Mouse (Mus musculus) liver, embryonic 12.5 days (tissue): Measurements from ENCODE around the gene Abhd16a. TPM values are rescaled to one million over a fixed set of nuclear protein-coding genes. Genes with fewer than 3 reads are reported as not detected.

Source experiments
- ATAC-seq: fragments of 200-750 bp; cut with Nextera tagmentation; 2 replicates; pipeline ENCODE4 v1.8.0; 2017; ENCODE audit warnings: moderate number of reproducible peaks, mild to moderate bottlenecking, moderate library complexity
- H3K27ac ChIP-seq: fragments of 300-500 bp; sonication (generic); 2 replicates; pipeline ENCODE4 v1.5.1; 2016; ENCODE audit warnings: mild to moderate bottlenecking
- H3K27me3 ChIP-seq: fragments of 300-500 bp; sonication (generic); replicated peaks from 2 replicates; pipeline ENCODE4 v1.6.1; 2016; ENCODE audit warnings: mild to moderate bottlenecking, moderate library complexity
- H3K36me3 ChIP-seq: fragments of 300-500 bp; sonication (generic); 2 replicates; pipeline ENCODE4 v1.6.1; 2016; ENCODE audit warnings: mild to moderate bottlenecking, moderate library complexity
- H3K4me1 ChIP-seq: fragments of 300-500 bp; sonication (generic); 2 replicates; pipeline ENCODE4 v1.6.1; 2016
- H3K4me2 ChIP-seq: fragments of 300-500 bp; sonication (generic); 2 replicates; pipeline ENCODE4 v1.6.1; 2016; ENCODE audit warnings: mild to moderate bottlenecking, moderate library complexity
- H3K4me3 ChIP-seq: fragments of 300-500 bp; sonication (generic); 2 replicates; pipeline ENCODE4 v1.5.1; 2016; ENCODE audit warnings: mild to moderate bottlenecking, moderate library complexity
- H3K9ac ChIP-seq: fragments of 300-500 bp; sonication (generic); 2 replicates; pipeline ENCODE4 v1.6.1; 2016; ENCODE audit warnings: mild to moderate bottlenecking, moderate library complexity
- H3K9me3 ChIP-seq: fragments of 300-500 bp; sonication (generic); replicated peaks from 2 replicates; pipeline ENCODE4 v1.6.1; 2016; ENCODE audit warnings: mild to moderate bottlenecking, moderate library complexity
- WGBS: fragments of 180-500 bp; shearing (Covaris S2); methylation state at CpG from one replicate; pipeline ENCODE4 v1.1.7; 2016; ENCODE audit not compliant: insufficient replicate concordance; 5-methylcytosine and 5-hydroxymethylcytosine counted together
- polyA plus RNA-seq: library from polyadenylated mRNA; unstranded; fragments of >200 nt; fragmentation: Nextera tagmentation; extraction: Ambion mirVana; gene quantifications from 2 replicates; pipeline ENCODE4 v1.2.1, GENCODE M21; 2016

Abhd16a gene
- polyA plus RNA-seq, 1 experiment from 2014 or later = 61.1 TPM

DNA sequence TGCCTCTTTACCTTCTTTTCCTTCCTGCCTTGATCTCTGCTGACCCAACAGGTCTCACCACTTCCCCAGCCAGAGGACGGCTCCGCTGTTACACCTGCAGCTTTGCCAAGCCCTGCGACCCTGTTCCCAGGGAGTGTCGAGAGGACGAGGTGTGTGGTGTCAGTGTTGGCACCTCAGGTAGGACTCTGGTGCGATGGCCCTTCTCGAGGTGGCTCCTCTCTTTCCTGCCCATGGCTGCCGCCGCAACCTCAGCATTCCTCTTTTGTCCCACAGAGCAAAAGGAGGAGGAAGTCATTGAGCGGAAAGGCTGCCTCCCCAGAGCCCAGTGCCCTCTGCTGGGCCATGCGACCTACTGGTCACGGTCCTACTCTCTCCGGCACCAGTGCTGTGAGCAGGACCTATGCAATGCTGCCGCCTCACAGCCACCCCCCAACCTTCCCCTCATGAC is 11.3 kb upstream of the Abhd16a start, which contains the start of gene Ly6g6d:
Gene Ly6g6d (minus strand): TSS at position 280 of the 448 bp plus-strand sequence.
- no peaks in the 10 kb centered on the region for H3K9me3 ChIP-seq
- H3K4me2 ChIP-seq = peak within 1 kb of the TSS; percentile 30
- H3K36me3 ChIP-seq = no peaks in the 10 kb centered on the region
- WGBS = 19% methylated on average over 14 of the region's 14 CpGs
- peaks cover 60% of the 10 kb centered on the region for H3K4me1 ChIP-seq
- ATAC-seq = no peak
- peak within 1 kb of the TSS; percentile 83; the same call in 1 of the 2 replicates for H3K27ac ChIP-seq
- H3K9ac ChIP-seq = no peak within 1 kb of the TSS; the same call in 1 of the 2 replicates
- H3K27me3 ChIP-seq = peaks cover 40% of the 10 kb centered on the region
- H3K4me3 ChIP-seq = no peak within 1 kb of the TSS

- 6% methylated on average over 9 of the region's 9 CpGs for WGBS
- Histone ChIP-seq H3K4me1 (peaks cover 57% of the 10 kb centered on the region), H3K36me3 (no peaks in the 10 kb centered on the region), H3K4me3 (peak overlapping the region; percentile 29), H3K9me3 (no peaks in the 10 kb centered on the region), H3K27ac (peak overlapping the region; percentile 83), H3K9ac (peak overlapping the region; percentile 62), H3K27me3 (peaks cover 31% of the 10 kb centered on the region), H3K4me2 (peak overlapping the region; percentile 70)
- peak; percentile 97 for ATAC-seq
Measured at GRCm38 (mm10) chr17:35079778-35080177, 9.3 kb upstream of the Abhd16a start.

- H3K27ac ChIP-seq = peak overlapping the region; percentile 83
- H3K4me3 ChIP-seq = peak overlapping the region; percentile 29
- 20% methylated on average over 6 of the region's 6 CpGs for WGBS
- peak overlapping the region; percentile 62 for H3K9ac ChIP-seq
- H3K27me3 ChIP-seq = peaks cover 27% of the 10 kb centered on the region
- H3K36me3 ChIP-seq = no peaks in the 10 kb centered on the region
- H3K4me2 ChIP-seq = peak overlapping the region; percentile 70
- H3K9me3 ChIP-seq = no peaks in the 10 kb centered on the region
- H3K4me1 ChIP-seq = peaks cover 62% of the 10 kb centered on the region
- peak; percentile 50 for ATAC-seq
Measured at GRCm38 (mm10) chr17:35080248-35080647, 8.8 kb upstream of the Abhd16a start.

DNA sequence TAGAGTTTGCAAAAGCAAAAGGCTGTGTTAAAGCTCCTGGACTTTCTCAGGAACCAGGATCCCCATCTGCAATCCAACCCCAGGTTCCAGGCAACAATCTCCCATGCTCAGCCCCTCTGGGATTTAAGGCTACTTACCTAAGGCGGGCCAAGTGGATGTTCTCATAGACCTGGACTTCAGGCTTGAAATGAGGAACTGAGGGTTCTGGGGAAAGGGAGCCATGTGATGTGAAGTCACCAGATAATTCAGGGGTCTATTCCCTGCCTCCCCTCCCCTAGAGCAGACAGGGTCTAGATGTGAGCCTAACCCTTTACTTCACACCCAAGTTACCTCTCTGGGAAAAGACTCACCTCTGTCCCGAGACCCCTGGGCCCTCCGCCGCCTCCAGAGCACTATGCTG is 8.4 kb upstream of the Abhd16a start:
- peak overlapping the region; percentile 62 for H3K9ac ChIP-seq
- H3K4me2 ChIP-seq = peak overlapping the region; percentile 70
- H3K4me1 ChIP-seq = peaks cover 66% of the 10 kb centered on the region
- H3K9me3 ChIP-seq = no peaks in the 10 kb centered on the region
- ATAC-seq = no peak
- H3K27me3 ChIP-seq = peaks cover 27% of the 10 kb centered on the region
- 87% methylated on average over 4 of the region's 4 CpGs for WGBS
- H3K27ac ChIP-seq = peak overlapping the region; percentile 83
- no peak overlapping the region for H3K4me3 ChIP-seq
- no peaks in the 10 kb centered on the region for H3K36me3 ChIP-seq

DNA sequence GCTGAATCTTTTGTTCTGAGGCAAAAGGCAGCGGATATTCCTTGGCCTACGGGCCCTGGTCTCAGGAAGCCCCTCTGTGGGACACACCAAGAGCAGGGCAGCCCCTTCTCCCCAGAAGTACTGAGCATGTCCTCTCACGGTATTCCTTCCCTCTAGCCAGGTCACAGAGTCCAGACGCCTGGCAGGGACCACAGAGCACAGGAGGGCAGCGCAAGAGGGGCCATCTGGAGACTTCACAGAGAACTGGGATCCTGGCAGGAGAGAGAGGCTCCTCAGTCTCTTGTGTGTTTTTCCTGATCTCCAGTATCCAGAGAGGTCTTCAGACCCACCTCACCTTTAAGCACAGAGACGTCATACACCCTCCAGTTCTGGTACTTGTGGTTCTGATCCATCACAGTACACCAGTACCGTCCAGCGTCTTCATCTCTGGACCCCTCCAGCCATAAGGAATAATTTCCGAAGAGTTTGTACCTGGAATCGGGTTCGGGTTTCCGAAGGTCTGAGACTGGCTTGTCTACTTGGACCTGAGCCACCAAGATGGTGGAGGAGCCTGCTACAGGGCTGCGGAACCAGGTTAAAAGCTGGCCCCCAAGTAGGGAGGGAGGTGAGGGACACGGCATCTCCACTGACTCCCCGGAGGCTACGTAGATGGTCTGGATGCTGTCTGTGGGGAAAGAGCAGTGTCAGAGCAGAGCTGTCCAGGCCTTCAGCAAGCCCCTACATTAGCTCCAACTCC is 6.1 kb upstream of the Abhd16a start:
- WGBS = 78% methylated on average over 16 of the region's 16 CpGs
- no peak overlapping the region for H3K4me3 ChIP-seq
- H3K9ac ChIP-seq = no peak overlapping the region

DNA sequence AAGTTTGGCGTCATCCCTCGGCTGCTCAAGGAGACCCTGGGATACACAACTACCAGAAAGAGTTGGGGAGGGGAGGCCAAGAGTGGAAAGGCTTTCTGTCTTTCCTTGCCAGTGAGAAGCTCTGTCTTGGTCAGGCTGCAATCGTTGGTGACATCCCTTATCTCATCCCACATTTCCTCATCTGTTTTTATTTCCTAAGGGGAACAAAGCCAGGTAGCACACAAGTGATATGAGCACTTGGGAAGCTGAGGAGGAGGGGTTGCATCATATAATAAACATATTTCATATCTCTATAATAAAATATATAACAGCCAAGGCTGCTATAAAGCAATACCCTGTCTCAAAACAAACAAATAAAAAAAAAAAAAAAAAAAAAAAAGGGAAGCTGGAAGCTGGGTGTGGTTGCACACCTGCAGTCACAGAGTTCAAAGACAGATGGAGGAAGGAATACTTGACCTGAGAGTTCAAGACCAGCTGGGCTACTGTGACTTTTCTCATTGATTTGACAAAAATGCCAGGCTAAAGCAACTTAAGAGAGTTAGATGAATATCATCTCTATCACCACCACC is 5.0 kb upstream of the Abhd16a start:
- Histone ChIP-seq H3K27ac (no peak overlapping the region), H3K36me3 (no peaks in the 10 kb centered on the region), H3K4me1 (peaks cover 40% of the 10 kb centered on the region), H3K4me2 (no peak overlapping the region), H3K27me3 (0 out of 2 replicates have a peak, but pooled peaks cover 4% of the 10 kb centered on the region), H3K9me3 (no peaks in the 10 kb centered on the region), H3K4me3 (no peak overlapping the region), H3K9ac (no peak overlapping the region)
- 39% methylated on average over 3 of the region's 3 CpGs for WGBS
- ATAC-seq = no peak

More for the DNA sequence above, 6.1 kb upstream of the Abhd16a start:
- H3K4me2 ChIP-seq = no peak overlapping the region
- H3K4me1 ChIP-seq = peaks cover 46% of the 10 kb centered on the region
- no peak for ATAC-seq
- peaks cover 9% of the 10 kb centered on the region for H3K27me3 ChIP-seq
- no peaks in the 10 kb centered on the region for H3K36me3 ChIP-seq
- no peaks in the 10 kb centered on the region for H3K9me3 ChIP-seq
- peak overlapping the region; percentile 12; the same call in 1 of the 2 replicates for H3K27ac ChIP-seq

DNA sequence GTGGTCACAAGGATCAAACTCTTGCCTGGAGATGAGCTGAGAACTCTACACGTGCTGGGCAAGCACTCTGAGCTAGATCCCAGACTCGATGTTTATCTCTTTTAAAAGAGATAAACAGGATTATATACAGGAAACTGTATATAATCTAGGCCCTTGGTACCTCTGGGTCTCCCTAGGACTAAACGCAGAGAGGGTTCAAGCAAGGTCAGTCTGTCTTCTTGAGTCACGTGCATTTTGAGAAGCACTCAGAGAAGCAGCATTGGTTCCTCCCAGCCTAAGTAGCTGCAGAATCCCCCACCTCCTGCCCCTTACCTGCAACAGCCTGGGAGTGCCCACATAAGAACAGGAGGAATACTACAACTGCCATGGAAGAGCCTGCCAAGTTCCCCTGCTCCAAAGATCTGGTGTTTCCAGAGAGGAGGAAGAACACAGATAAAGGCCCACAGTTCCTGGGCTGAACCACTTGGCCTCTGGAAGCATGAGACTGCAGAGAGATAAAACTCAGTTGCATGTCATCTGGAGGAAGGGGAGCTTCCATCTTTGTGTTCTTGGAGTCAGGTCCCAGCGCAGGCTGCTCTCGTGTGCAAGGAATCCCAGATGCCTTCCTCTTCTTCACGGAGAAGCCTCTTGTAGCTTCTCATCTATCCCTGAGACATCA is 3.7 kb upstream of the Abhd16a start, which contains the start of gene Ly6g6f:
Gene Ly6g6f (minus strand): TSS at position 403 of the 658 bp plus-strand sequence.
- no peaks in the 10 kb centered on the region for H3K9me3 ChIP-seq
- no peaks in the 10 kb centered on the region for H3K36me3 ChIP-seq
- H3K27me3 ChIP-seq = 0 out of 2 replicates have a peak, but pooled peaks cover 4% of the 10 kb centered on the region
- H3K4me3 ChIP-seq = no peak within 1 kb of the TSS
- whole genome bisulfite sequencing = 38% methylated on average over 7 of the region's 7 CpGs
- no peak for ATAC-seq
- 0 out of 2 replicates have a peak within 1 kb of the TSS, but pooled peaks have one; percentile 13 for H3K9ac ChIP-seq
- H3K4me2 ChIP-seq = no peak within 1 kb of the TSS
- H3K27ac ChIP-seq = peak within 1 kb of the TSS; percentile 33; the same call in 1 of the 2 replicates
- peaks cover 34% of the 10 kb centered on the region for H3K4me1 ChIP-seq

- Histone ChIP-seq H3K4me3 (no peak overlapping the region), H3K4me1 (peaks cover 48% of the 10 kb centered on the region), H3K9me3 (no peaks in the 10 kb centered on the region), H3K9ac (no peak overlapping the region), H3K4me2 (no peak overlapping the region; the same call in 1 of the 2 replicates), H3K27me3 (no peaks in the 10 kb centered on the region), H3K36me3 (peaks cover 27% of the 10 kb centered on the region), H3K27ac (no peak overlapping the region)
- ATAC-seq = no peak
- WGBS = 45% methylated on average over 2 of the region's 2 CpGs
Measured at GRCm38 (mm10) chr17:35088151-35088550, 912 bp upstream of the Abhd16a start.

- Histone ChIP-seq H3K4me1 (peaks cover 41% of the 10 kb centered on the region), H3K4me3 (peak overlapping the region; percentile 72), H3K4me2 (peak overlapping the region; percentile 78), H3K27ac (peak overlapping the region; percentile 95), H3K36me3 (peaks cover 49% of the 10 kb centered on the region), H3K27me3 (no peaks in the 10 kb centered on the region), H3K9ac (peak overlapping the region; percentile 86), H3K9me3 (no peaks in the 10 kb centered on the region)
- WGBS = 57% methylated on average over 8 of the region's 8 CpGs
- ATAC-seq = peak; percentile 62
Measured at GRCm38 (mm10) chr17:35090166-35090932, 1.3 kb downstream of the Abhd16a start.

- 85% methylated on average over 14 of the region's 14 CpGs for WGBS
- H3K9me3 ChIP-seq = no peaks in the 10 kb centered on the region
- H3K4me3 ChIP-seq = no peak overlapping the region
- H3K27ac ChIP-seq = 0 out of 2 replicates have a peak overlapping the region, but pooled peaks have one; percentile 53
- no peak for ATAC-seq
- peaks cover 71% of the 10 kb centered on the region for H3K36me3 ChIP-seq
- peaks cover 36% of the 10 kb centered on the region for H3K4me1 ChIP-seq
- H3K27me3 ChIP-seq = no peaks in the 10 kb centered on the region
- H3K4me2 ChIP-seq = no peak overlapping the region
- peak overlapping the region; percentile 6; the same call in 1 of the 2 replicates for H3K9ac ChIP-seq
Measured at GRCm38 (mm10) chr17:35092403-35093198, 3.5 kb downstream of the Abhd16a start.
